Mouse (Mus musculus) bone marrow macrophage, adult 2 months (primary cell): ENCODE results near the gene Sik3. TPM values are rescaled to one million over a fixed set of nuclear protein-coding genes. Genes with fewer than 3 reads are reported as not detected.
A peak's percentile ranks its signal among the peaks of the same experiment; 100 is the strongest.

Experiments used
- H3K27ac ChIP-seq: 2 replicates; pipeline ENCODE4 v1.5.1; 2012; ENCODE audit warnings: low read depth, low read length; ENCODE audit not compliant: insufficient read depth
- H3K4me1 ChIP-seq: 2 replicates; pipeline ENCODE4 v1.6.1; 2012; ENCODE audit warnings: low read length; ENCODE audit not compliant: control insufficient read depth, insufficient read depth
- H3K4me3 ChIP-seq: 2 replicates; pipeline ENCODE4 v1.5.1; 2012; ENCODE audit warnings: mild to moderate bottlenecking, low read length, moderate library complexity; ENCODE audit not compliant: insufficient read depth
- CTCF ChIP-seq: IDR thresholded peaks from 2 replicates; pipeline ENCODE4 v1.5.1; 2012; ENCODE audit warnings: low read depth, mild to moderate bottlenecking, low read length, moderate library complexity
- POLR2A ChIP-seq: IDR thresholded peaks from 2 replicates; pipeline ENCODE4 v1.6.1; 2012; ENCODE audit warnings: mild to moderate bottlenecking, low read depth, low read length, borderline replicate concordance
- polyA plus RNA-seq: library from polyadenylated mRNA; stranded (reverse); fragments of >200 nt; gene quantifications from 2 replicates; pipeline ENCODE4 v1.2.4, GENCODE M21; 2012; ENCODE audit not compliant: missing spikeins, insufficient read depth, insufficient read length

Gene Sik3
- polyA plus RNA-seq, 1 experiment: 24.4 TPM

- no peaks in the 10 kb centered on the region for H3K4me1 ChIP-seq
- no peak overlapping the region for H3K4me3 ChIP-seq
- H3K27ac ChIP-seq: no peak overlapping the region
- no peak for TF ChIP-seq CTCF
- no peak for TF ChIP-seq POLR2A
Observed at GRCm38 (mm10) chr9:46246752-46247324, 234.2 kb downstream of the Sik3 start.

DNA sequence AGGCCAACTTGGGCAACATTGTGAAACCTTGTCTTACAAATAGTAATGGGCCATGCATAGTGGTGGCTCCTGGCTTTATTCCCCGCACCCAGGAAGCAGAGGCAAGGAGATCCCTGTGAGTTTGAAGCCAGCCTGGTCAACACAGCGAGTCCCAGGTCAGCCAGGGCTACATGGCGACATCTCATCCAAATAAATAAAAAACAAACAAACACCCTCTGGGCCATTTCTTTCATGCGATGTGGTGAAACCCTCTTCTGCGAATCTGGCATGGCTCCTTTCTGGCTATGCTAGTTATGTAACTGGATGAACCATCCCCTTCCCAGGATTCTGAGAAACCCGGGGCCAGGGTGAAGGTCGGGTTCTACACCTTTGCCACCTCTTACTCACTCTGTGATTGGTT, 243.6 kb downstream of the Sik3 start:
- no peak overlapping the region for H3K27ac ChIP-seq
- peaks cover 20% of the 10 kb centered on the region for H3K4me1 ChIP-seq
- TF ChIP-seq CTCF (no peak), POLR2A (no peak)
- H3K4me3 ChIP-seq: no peak overlapping the region

DNA sequence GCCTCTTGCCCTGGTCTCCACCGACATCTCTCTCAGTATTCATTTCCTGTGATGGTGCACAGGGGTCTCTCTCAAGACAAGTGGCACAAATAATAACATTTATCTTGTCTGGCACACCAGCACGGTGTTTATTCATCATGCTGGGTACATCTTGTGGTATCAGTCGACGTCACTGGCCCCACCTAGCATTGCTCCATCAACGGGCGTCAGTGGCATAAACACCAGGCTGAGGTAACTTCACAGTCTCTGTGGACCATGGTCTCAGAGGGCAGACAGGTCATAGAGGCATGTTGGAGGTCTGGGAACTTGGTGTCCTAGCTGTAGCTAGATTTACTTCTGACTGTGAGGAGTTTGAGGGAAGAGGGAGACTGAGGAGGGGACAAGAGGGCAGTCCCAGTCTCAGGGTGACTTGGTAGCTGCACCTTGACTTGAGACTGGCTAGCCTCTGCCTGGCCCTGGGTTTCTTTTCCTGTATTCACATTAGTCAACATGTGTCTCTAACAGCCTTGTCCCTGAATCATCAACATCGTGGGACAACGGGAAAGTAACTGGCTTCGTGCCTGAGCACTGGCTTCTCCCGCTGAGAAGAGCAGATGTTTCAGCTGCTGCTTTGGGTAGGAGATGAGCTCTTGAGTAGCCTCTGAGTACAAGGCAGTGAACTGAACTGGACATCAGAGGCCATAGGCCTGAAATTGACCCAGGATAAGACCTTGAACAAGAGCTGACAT, 244.2 kb downstream of the Sik3 start:
- Histone ChIP-seq H3K4me1 (peaks cover 20% of the 10 kb centered on the region), H3K4me3 (peak overlapping the region; percentile 19; the same call in 1 of the 2 replicates), H3K27ac (0 out of 2 replicates have a peak overlapping the region, but pooled peaks have one; percentile 15)
- TF ChIP-seq CTCF (no peak), POLR2A (no peak)

DNA sequence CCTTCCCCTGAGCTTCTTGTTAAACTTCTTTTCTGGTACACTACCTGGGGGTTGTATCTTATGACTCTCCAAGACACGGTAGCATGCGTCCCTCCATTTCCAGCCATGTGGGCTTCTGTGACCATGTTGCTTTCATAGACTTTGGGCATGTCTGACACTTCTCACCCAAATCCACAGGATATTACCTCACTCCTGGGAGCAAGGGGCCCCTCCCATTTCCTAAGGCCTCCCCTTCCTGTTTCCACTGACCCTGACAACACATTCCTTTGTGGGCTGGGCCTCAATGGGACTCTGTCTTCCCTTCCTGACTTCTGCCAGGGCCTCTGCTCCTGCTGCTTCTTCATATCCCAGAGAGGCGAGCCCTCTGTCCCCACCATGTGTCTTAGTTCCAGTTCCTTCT, 244.9 kb downstream of the Sik3 start:
- peak overlapping the region; percentile 19 for H3K4me3 ChIP-seq
- H3K27ac ChIP-seq: peak overlapping the region; percentile 61
- peaks cover 20% of the 10 kb centered on the region for H3K4me1 ChIP-seq
- no peak for TF ChIP-seq POLR2A
- TF ChIP-seq CTCF: no peak

- H3K4me1 ChIP-seq: peaks cover 20% of the 10 kb centered on the region
Observed at GRCm38 (mm10) chr9:46259111-46259510, 246.5 kb downstream of the Sik3 start.

DNA sequence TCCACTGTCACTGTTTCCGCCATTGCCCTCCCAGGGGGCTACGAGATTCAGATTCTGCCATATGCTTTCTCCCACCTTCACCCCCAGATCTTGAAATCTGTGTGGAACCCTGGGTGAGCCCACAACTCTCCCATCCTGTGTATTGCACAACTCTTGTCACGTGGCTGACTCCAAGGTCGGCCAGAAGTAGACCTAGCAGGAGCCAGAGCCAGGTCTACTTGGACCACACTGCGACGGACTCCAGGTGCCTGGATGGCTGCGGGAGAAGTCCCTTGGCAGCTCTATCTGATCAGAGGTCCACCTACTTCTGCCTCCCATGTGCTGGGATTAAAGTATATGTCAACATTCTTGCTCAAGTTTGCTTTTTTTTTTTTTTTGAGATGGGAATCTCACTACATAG, 248.5 kb downstream of the Sik3 start:
- Histone ChIP-seq H3K4me1 (peaks cover 20% of the 10 kb centered on the region), H3K27ac (no peak overlapping the region), H3K4me3 (no peak overlapping the region)
- TF ChIP-seq CTCF (no peak), POLR2A (no peak)

More at GRCm38 (mm10) chr9:46259111-46259510, 246.5 kb downstream of the Sik3 start:
- TF ChIP-seq CTCF (no peak), POLR2A (no peak)
- H3K27ac ChIP-seq: no peak overlapping the region
- no peak overlapping the region for H3K4me3 ChIP-seq

DNA sequence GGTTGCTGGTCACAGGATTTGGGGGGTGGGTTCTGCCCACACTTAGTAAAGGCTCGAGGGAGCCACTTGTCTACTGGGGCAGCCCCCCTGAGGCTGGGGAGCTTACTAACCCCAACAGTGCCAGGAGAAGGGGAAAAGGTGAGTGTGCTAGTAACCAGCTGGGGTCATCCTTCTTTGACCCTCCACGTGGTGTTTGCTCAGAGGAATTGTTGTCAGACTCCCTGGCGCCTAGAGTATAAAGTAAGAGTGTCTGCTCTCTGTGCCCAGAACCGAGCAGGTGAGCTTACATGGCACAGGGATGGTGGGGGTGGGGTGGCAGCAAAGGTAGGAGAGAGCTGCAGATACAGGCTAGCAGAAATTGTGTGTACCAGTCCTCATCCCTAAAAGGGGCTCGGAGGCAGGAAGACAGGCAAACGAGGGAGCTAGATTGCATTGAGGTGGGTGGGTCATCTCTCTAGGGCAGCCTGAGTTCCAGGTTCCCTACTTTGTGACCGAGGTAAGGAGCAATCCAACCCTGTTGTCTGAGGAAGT, 255.8 kb downstream of the Sik3 start, which contains the start of gene Apoa5:
Gene Apoa5 (plus strand): TSS at position 291 of the 531 bp plus-strand sequence.
- Histone ChIP-seq H3K27ac (no peak within 1 kb of the TSS), H3K4me1 (peaks cover 6% of the 10 kb centered on the region), H3K4me3 (no peak within 1 kb of the TSS)
- no peak for TF ChIP-seq CTCF
- no peak for TF ChIP-seq POLR2A

DNA sequence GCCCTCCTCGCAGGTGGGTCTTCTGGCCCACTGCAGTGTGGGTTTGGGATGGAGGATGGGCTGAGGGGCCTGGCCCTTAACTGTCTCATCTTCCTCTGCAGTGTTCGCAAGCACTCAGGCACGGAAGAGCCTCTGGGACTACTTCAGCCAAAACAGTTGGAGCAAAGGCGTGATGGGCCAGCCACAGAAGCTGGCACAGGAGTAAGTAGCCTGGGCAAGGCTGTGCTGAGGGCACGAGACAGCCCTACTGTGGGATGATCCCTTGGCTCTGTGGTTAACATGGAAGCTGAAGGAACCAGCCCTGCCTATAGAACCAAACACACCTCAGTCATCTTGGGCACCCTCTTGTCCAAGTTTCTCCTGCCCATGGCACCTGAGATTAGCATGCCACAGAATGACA, 256.5 kb downstream of the Sik3 start:
- TF ChIP-seq POLR2A (no peak), CTCF (no peak)
- H3K4me1 ChIP-seq: peaks cover 6% of the 10 kb centered on the region
- no peak overlapping the region for H3K4me3 ChIP-seq
- H3K27ac ChIP-seq: no peak overlapping the region

DNA sequence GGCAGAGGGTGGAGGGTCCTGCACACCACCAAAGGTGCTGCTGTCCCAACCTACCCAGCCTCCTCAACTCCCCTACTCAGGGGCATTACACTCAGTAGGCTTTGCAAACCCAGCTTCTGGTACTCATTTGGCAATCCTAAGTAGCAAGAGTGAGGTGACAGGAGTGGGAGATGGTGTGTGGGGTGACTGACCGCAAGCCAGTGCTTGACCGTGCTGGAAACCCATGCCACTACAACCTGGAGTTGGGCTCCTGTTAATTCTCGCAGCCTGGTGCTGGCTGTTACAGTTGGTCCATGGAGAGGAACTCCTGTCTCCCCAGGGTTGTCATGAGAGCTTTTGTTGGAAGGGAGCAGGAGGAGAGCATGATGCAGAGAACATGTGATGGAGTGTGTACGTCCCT, 258.2 kb downstream of the Sik3 start:
- no peak overlapping the region for H3K27ac ChIP-seq
- H3K4me3 ChIP-seq: no peak overlapping the region
- H3K4me1 ChIP-seq: peaks cover 9% of the 10 kb centered on the region
- TF ChIP-seq POLR2A (no peak), CTCF (no peak)

- Histone ChIP-seq H3K27ac (no peak overlapping the region), H3K4me1 (peaks cover 9% of the 10 kb centered on the region), H3K4me3 (no peak overlapping the region)
- TF ChIP-seq POLR2A: no peak
- no peak for TF ChIP-seq CTCF
Observed at GRCm38 (mm10) chr9:46272070-46272469, 259.4 kb downstream of the Sik3 start.
